Mouse (Mus musculus) kidney, postnatal 4 days (tissue): ENCODE data around the gene Epp13.
A peak's percentile ranks its signal among the peaks of the same experiment; 100 is the strongest.
"Not testable (repeated sequence)": the region's sequence is repeated elsewhere in the genome, so short reads cannot be mapped to it uniquely, and the experiment has no call there.

Experiments used
- DNase-seq, 2 experiments: peaks; one replicate each; pipeline ENCODE4 v3.0.0; 2021; ENCODE audit warnings: mixed read lengths in 2 of 2

Gene Epp13

DNA sequence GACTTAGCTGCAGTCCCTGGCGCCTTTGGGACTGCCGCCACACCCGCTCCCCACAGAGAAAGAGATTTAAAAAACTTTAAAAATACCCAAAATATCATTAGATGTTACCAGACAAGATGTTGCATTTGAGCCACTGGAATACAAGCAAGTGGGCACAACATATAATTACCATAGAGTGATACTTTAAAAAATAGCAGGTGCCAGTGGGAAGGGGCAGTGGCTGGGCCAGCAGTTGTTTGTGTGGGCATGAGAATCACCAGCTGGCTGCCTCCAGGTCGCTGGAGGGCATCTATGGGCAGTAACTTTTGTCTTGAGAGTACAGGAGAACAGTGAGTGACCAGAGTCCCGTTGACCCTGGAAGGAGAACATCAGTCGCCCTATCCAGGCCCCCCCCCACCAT is at the start of gene Epp13:
Epp13 (plus strand) TSS at position 301 of the 400 bp plus-strand sequence.
- no peak for DNase-seq

- no peak for DNase-seq
These were observed 48.3 kb upstream of the Epp13 start for GRCm38 (mm10) chr7:6204200-6204599.

DNA sequence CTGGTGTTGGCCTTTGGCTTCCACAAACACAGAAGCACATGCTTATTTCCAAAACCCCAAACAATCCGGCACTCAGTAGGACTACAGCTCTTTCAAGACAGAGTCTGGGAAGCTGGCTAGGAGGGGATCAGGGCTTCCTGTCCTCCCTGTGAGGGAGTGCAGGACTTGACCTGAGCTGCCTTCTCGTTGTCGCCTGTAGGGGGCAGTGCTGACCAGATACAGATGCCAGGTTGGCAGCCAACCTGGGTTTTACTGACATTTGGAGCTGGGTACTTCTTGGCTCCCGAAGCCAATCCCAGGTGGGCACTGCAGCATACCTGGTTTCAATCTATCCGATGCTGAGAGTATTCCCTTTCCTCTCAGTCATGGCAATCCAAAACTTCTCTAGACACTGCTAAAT is 39.4 kb upstream of the Epp13 start:
- peak; percentile 48 to 56 for DNase-seq

DNA sequence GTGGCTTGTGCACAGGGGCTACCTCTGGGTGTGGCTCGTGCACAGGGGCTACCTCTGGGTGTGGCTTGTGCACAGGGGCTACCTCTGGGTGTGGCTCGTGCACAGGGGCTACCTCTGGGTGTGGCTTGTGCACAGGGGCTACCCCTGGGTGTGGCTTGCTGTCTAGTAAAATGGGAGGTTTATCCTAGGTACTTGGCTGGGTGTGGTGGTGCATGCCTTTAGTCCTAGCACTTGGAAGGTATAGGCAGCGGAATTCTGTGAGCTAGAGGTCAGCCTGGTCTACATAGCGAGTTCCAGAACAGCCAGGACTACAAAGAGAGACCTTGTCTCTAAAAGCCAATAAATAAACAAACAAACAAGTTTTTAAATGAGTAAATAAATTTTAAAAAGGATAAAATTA is 37.8 kb upstream of the Epp13 start:
- not testable (repeated sequence) for DNase-seq

DNA sequence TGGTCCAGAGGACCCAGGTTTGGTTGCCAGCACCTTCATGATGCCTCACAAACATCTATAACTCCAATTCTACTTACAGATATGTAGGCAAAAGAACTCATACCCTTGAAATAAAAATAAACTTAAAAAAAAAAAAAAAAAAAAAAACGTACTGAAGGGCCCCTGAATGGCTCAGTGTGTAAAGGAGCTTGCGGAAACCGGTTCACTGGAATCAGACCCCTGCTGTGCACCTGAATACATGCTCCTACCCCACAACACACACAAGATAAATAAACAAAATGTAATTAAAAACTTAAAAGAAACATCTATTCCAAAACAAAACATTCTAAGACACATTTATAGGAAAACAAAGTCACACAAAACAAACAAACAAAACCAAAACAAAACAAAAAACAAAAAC is 32.4 kb upstream of the Epp13 start:
- DNase-seq: no peak

DNA sequence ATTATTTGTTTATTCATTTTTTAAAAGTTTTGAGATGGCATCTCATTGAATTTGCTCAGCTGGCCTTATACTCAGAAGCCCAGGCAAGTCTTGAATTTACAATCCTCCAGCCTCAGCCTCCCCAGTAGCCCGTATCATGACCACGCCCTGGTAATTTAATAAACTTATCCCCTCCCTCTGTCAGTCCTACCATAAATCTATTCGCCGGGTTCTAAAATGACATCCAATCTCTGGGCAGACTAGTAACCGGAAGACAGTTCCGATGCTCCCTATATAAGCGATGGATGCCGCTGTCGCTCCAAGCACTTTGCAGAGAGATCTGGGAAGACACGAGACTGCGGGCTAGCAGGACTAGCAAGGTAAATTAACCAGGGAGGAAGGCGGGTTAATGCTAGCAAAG is 30.5 kb upstream of the Epp13 start, which contains the start of gene Zscan5b:
Zscan5b (plus strand) TSS at position 301 of the 400 bp plus-strand sequence.
- DNase-seq: no peak

DNA sequence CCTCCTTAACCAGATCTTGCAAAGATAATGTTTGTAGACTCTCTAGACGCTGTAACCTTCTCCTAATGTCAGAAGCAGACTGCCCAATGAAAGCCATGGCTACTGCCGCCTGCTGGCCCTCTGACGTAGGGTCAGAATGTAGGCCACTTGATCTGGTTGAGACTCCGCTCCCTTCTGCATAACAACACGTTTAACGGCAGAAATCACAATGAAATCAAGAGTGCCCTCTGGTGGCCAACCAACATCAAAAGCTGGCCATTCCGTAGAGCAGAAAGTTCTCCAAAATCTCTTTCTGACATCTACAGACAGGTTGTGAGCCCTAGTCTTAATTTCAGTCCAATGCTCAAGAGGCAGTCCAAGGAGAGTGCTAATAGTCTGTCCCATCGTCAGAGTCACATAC is 24.0 kb upstream of the Epp13 start:
- peak; percentile 5 to 23 for DNase-seq

- DNase-seq: no peak
These were observed 12.7 kb upstream of the Epp13 start for GRCm38 (mm10) chr7:6239787-6240186.

GRCm38 (mm10) chr7:6240841-6241425 is 11.6 kb upstream of the Epp13 start:
- DNase-seq: peak; percentile 60 to 63

DNA sequence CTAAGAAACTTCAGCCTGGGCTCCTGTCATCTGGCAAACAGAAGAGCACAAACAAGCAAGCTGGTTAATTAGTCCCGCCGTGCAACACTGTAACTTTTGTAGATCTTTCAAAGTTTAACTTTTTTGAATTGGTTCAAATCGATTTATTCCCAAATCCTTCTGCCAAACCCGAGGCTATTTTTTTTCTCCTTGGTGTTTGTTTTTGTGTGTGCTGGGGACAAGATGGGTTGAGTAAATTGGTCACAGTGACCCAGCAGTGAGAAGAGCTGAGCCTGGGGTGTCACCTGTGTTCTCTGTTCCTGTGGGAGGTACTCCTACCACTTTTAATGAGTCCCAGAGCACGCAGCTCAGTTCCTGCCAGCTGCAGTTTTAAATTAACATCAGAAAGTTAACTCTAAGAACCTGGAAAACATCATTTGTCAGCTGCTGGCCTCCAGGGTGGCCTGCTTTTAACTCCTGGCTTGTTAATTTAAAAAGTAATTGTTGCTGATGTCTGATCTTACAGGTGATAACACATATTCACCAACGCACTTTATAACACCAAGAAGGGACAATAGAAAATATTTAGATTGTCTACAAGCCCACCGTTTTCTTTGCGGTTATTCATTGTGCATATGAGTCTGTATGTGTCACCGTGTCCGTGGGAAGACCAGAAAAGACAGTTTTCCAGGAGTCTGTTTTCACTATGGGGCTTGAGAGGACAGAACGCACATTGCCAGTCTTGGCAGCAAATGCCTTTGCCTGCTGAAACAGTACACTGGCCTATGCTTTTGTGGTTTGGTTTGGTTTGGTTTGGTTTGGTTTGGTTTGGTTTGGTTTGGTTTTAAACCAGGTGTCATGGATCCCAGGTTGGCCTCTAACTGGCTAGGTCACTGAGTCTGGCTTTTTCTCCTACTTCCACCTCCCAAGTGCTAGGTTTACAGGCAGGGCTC is 7.9 kb upstream of the Epp13 start:
- peak in 1 of 2 experiments; percentile 5 for DNase-seq

- no peak for DNase-seq
These were observed 1.9 kb downstream of the Epp13 start for GRCm38 (mm10) chr7:6254451-6254850.

DNA sequence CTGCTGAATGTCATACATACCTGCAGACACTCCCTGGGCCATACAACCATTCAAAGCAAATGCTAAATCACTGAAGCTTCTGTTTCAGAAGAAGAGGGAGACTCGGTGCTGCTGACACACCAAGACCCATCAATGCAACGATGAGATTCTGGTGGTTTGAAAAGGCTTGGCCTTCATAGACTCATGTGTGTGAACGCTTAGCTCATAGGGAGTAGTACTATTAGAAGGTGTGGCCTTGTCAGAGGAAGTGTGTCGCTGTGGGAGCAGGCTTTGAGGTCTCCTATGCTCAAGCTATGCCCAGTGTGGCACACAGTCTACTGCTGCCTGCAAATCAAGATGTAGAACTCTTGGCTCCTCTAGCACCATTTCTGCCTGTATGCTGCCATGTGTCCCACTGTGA is 4.9 kb downstream of the Epp13 start:
- DNase-seq: no peak

DNA sequence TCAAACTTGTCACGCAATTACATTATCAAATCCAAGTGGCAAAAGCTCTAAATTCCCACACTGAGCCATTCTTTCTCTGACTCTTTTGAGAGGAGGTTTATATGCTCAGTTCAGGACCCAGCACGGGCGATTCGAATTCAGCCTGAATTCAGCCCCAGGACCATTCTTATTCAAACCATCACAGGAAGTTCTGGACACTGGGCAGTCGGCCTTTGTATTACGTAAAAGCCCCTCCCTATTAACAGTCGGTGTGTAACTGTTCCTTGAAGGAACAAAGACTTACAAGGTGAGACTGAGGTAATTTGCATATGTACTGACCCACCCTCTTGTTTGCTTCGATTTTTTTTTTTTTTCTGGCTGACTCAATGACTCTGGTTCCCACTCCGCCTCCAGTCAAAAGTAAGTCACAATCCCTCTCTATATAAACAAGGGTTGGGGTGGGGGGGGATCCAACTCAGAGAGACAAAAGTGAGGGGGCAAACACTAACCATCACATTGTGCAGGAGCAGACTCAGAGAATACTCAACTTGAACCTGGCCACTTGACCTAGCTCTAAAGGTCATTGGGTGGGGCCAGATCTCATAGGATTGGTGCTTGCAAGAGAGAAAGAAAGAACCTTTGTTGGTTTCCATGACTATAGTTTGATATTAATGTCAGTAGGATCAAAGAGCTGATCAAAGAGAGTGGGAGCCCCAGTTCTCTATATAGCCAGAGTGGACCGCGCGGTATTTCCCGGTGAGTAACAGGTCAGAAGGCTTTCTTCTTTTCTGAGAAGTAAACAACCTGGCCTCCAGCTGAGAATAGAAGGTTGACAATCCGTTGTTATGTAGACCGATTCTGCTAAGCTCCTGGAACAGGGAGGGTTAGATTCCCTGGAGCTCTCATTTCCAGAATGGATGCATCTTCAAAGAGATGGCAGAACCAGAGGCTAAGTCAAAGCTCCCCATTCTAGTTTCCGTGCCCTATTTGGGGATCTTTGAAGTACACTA is 6.0 kb downstream of the Epp13 start:
- no peak for DNase-seq

- DNase-seq: not testable (repeated sequence)
These were observed 7.5 kb downstream of the Epp13 start for GRCm38 (mm10) chr7:6260004-6260403.

DNA sequence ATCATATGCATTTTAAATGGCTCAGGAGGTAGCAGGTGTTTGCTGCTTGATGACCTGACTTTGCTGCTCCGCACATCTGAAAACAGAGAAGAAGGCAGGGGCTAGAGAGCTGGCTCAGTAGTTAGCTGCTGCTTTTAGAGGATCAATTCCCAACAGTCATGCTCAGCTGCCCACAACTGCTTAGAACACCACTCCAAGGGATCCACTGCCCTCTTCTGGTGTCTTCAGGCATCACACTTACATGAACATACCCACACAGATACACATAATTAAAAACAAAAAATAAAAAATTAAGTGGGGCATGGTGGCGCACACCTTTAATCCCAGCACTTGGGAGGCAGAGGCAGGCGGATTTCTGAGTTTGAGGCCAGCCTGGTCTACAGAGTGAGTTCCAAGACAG is 9.6 kb downstream of the Epp13 start:
- no peak for DNase-seq

DNA sequence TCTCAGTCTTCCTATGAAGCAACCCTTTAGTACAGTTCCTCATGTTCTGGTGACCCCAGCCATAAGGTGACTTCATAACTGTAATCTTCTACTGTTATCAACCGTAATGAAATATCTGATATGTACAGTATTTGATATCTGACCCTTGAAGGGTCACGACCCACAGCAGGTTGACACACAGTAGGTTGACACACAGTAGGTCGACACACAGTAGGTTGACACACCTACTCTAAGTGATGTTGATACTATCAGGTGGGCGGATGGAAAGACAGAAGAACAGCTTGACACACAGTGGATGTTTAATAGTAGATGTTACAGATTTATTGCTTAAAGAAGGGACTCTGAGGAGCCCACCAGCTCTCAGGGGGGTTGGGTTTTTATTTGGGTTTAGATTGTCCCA is 10.5 kb downstream of the Epp13 start:
- DNase-seq: no peak

DNA sequence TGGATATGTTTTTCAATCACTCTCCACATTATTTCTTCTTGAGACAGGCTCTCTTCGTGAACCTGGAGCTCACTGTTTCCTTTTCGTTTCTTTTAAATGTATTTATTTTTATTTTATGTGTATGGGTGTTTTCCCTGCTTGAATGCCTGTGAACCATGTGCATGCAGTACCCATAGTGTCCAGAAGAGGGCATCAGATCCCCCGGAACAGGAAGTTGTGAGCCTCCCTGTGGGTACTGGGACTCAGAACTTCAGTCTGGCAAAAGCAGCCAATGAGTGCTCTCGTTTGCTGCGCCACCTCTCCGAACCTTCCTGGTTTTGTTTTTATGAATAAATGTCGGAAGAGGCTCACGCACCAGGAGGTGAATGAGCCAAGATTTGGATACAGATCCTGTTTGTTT is 13.2 kb downstream of the Epp13 start:
- DNase-seq: peak; percentile 34 to 43

GRCm38 (mm10) chr7:6277906-6278305 is 25.4 kb downstream of the Epp13 start:
- DNase-seq: no peak

DNA sequence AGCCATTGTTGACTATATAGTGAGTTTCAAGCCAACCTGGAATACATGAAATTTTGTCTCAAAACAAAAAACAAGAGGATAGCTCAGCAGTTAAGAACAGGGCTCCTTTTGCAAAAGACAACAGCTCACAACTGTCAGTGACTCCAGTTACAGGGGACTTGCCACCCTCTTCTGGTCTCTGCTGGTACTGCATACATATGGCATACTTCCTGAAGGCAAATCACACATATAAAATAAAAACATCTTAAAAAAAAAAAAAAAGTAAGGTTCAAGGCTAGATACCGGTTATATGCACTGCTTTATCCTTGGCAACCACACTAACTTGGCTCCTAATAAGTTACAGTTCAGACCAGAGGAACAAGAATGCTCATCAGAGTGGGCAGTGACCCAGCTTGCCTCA is 30.2 kb downstream of the Epp13 start:
- DNase-seq: peak; percentile 82 to 86

GRCm38 (mm10) chr7:6283451-6284075 is 31.1 kb downstream of the Epp13 start:
- peak; percentile 83 to 89 for DNase-seq

- no peak for DNase-seq
These were observed 32.0 kb downstream of the Epp13 start for GRCm38 (mm10) chr7:6284442-6285012.

DNA sequence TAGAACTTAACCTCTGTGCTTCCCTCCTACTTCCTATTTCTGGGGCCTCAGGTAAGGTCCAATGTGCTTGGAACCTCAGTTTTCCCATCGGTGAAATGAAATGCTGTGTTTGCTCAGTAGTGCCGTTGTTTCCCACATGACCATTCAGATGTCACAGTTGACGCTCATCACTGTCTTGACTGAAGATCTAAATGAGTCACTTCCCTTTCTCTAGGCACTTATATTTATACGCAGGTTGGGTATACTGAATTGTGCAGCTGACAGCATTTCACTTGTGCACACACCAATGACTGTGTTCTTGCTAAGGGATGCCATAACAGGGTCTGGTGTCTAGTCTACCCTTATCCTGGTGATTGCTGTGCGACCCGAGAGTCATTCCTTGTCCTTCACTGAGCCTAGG is 32.9 kb downstream of the Epp13 start:
- DNase-seq: no peak
